Mouse (Mus musculus) myocyte (in vitro differentiated cells): ENCODE data around the gene Cap2.

ENCODE experiments used
- E2F4 ChIP-seq: IDR thresholded peaks from one replicate; pipeline ENCODE4 v1.6.1; 2011; ENCODE audit warnings: mild to moderate bottlenecking, control low read depth, moderate library complexity; ENCODE audit not compliant: insufficient read depth
- MAX ChIP-seq: IDR thresholded peaks from one replicate; pipeline ENCODE4 v1.6.1; 2011; ENCODE audit warnings: low read depth, mild to moderate bottlenecking, control low read depth
- MYOD1 ChIP-seq, 3 experiments: IDR thresholded peaks; one replicate each; pipeline ENCODE4 v1.6.1; 2011; ENCODE audit warnings: control low read depth in 2 of 3, low read depth in 2 of 3, mild to moderate bottlenecking in 2 of 3, moderate library complexity in 1 of 3; ENCODE audit not compliant: insufficient read length in 2 of 3, control insufficient read depth in 1 of 3
- MYOG ChIP-seq, 3 experiments: IDR thresholded peaks; one replicate each; pipeline ENCODE4 v1.6.1; 2011; ENCODE audit warnings: control low read depth in 2 of 3, low read depth in 2 of 3, mild to moderate bottlenecking in 2 of 3; ENCODE audit not compliant: insufficient read length in 2 of 3, control insufficient read depth in 1 of 3, insufficient read depth in 1 of 3
- POLR2A ChIP-seq: IDR thresholded peaks from one replicate; pipeline ENCODE4 v1.6.1; 2011; ENCODE audit warnings: low read depth, mild to moderate bottlenecking, control low read depth, moderate library complexity; ENCODE audit not compliant: insufficient read length
- POLR2AphosphoS2 ChIP-seq: IDR thresholded peaks from one replicate; pipeline ENCODE4 v1.6.1; 2011; ENCODE audit warnings: low read depth, control low read depth; ENCODE audit not compliant: insufficient read length
- REST ChIP-seq: IDR thresholded peaks from one replicate; pipeline ENCODE4 v1.6.1; 2011; ENCODE audit warnings: mild to moderate bottlenecking, control low read depth, moderate library complexity; ENCODE audit not compliant: insufficient read depth, insufficient read length
- SRF ChIP-seq: IDR thresholded peaks from one replicate; pipeline ENCODE4 v1.6.1; 2011; ENCODE audit warnings: low read depth; ENCODE audit not compliant: control insufficient read depth, insufficient read length
- TCF12 ChIP-seq: IDR thresholded peaks from one replicate; pipeline ENCODE4 v1.6.1; 2011; ENCODE audit warnings: mild to moderate bottlenecking, control low read depth; ENCODE audit not compliant: poor library complexity, insufficient read depth, severe bottlenecking
- USF1 ChIP-seq: IDR thresholded peaks from one replicate; pipeline ENCODE4 v1.6.1; 2011; ENCODE audit warnings: low read depth, mild to moderate bottlenecking, control low read depth, moderate library complexity

GRCm38 (mm10) chr13:46569469-46569868 lies 67.8 kb downstream of the Cap2 start:
- TF ChIP-seq POLR2AphosphoS2: no peak
- TF ChIP-seq POLR2A: no peak
- no peak for TF ChIP-seq USF1
- TF ChIP-seq MYOD1 (IDR thresholded peaks at IDR 0.05; ENCODE audit: control insufficient read depth in 1 of 3, insufficient read length in 2 of 3, low read depth in 2 of 3): no peak
- TF ChIP-seq E2F4: no peak
- TF ChIP-seq TCF12: no peak
- TF ChIP-seq MYOG (IDR thresholded peaks at IDR 0.05; ENCODE audit: control insufficient read depth in 1 of 3, insufficient read depth in 1 of 3, insufficient read length in 2 of 3, low read depth in 2 of 3): no peak
- no peak for TF ChIP-seq MAX
- TF ChIP-seq SRF: no peak
- TF ChIP-seq REST: no peak
